Mouse (Mus musculus) midbrain, embryonic 15.5 days (tissue): Measurements from ENCODE around the gene Fam57a. TPM values are rescaled to one million over a fixed set of nuclear protein-coding genes. Genes with fewer than 3 reads are reported as not detected.
A peak's percentile ranks its signal among the peaks of the same experiment; 100 is the strongest.
"Not testable (repeated sequence)": the region's sequence is repeated elsewhere in the genome, so short reads cannot be mapped to it uniquely, and the experiment has no call there.

ENCODE experiments used
- ATAC-seq: fragments of 200-750 bp; cut with Nextera tagmentation; replicated peaks from 2 replicates; pipeline ENCODE4 v1.8.0; 2017; ENCODE audit warnings: moderate TSS enrichment
- H3K27ac ChIP-seq: fragments of 300-500 bp; sonication (generic); 2 replicates; pipeline ENCODE4 v1.5.1; 2015; ENCODE audit warnings: mild to moderate bottlenecking, inconsistent platforms
- H3K27me3 ChIP-seq: fragments of 300-500 bp; sonication (generic); replicated peaks from 2 replicates; pipeline ENCODE4 v1.6.1; 2015; ENCODE audit warnings: inconsistent platforms
- H3K36me3 ChIP-seq: fragments of 300-500 bp; sonication (generic); replicated peaks from 2 replicates; pipeline ENCODE4 v1.6.1; 2015; ENCODE audit warnings: inconsistent platforms
- H3K4me1 ChIP-seq: fragments of 300-500 bp; sonication (generic); 2 replicates; pipeline ENCODE4 v1.6.1; 2015; ENCODE audit warnings: inconsistent platforms
- H3K4me2 ChIP-seq: fragments of 300-500 bp; sonication (generic); 2 replicates; pipeline ENCODE4 v1.6.1; 2015; ENCODE audit warnings: inconsistent platforms, mild to moderate bottlenecking, moderate library complexity
- H3K4me3 ChIP-seq: fragments of 300-500 bp; sonication (generic); 2 replicates; pipeline ENCODE4 v1.5.1; 2015; ENCODE audit warnings: mild to moderate bottlenecking, inconsistent platforms
- H3K9ac ChIP-seq: fragments of 300-500 bp; sonication (generic); 2 replicates; pipeline ENCODE4 v1.6.1; 2015; ENCODE audit warnings: mild to moderate bottlenecking, inconsistent platforms
- H3K9me3 ChIP-seq: fragments of 300-500 bp; sonication (generic); 2 replicates; pipeline ENCODE4 v1.6.1; 2016; ENCODE audit warnings: inconsistent platforms
- WGBS: fragments of 180-500 bp; shearing (Covaris S2); methylation state at CpG from one replicate; pipeline ENCODE4 v1.1.7; 2015; ENCODE audit warnings: mixed read lengths; 5-methylcytosine and 5-hydroxymethylcytosine counted together
- polyA plus RNA-seq: library from polyadenylated mRNA; unstranded; fragments of >200 nt; fragmentation: Nextera tagmentation; extraction: Ambion mirVana; gene quantifications from 2 replicates; pipeline ENCODE4 v1.2.1, GENCODE M21; 2015

Fam57a gene
- polyA plus RNA-seq, 1 experiment from 2014 or later: 27.1 TPM

DNA sequence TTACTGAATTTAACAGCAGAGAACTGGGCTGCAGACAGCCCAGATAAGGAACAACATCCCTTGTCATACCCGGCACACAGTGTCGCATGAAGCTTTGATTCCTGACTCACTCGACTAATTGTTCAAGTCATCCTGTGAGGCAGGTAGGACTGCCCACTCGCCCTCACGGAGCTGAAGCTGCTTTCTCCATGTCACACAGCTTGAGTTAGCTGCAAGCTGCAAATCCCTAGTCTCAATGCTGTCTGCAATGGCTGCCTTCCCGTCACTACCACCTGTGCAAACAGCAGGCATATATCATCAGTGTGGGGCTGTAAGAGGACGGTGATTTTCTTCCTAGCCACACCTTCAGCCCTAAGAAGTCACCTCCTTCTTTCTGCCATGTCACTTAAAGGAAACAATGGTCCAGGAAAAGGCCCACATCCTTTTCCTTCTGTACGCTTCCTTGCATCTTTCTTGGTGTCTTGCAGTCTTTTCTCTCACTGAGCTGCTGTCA lies 17.6 kb downstream of the Fam57a start:
- H3K4me3 ChIP-seq: no peak overlapping the region
- WGBS: 43% methylated on average over 8 of the region's 8 CpGs
- H3K9ac ChIP-seq: no peak overlapping the region
- no peak overlapping the region for H3K27ac ChIP-seq
- no peaks in the 10 kb centered on the region for H3K36me3 ChIP-seq
- ATAC-seq: no peak
- H3K9me3 ChIP-seq: no peaks in the 10 kb centered on the region
- H3K4me1 ChIP-seq: 0 out of 2 replicates have a peak, but pooled peaks cover 5% of the 10 kb centered on the region
- no peak overlapping the region for H3K4me2 ChIP-seq
- H3K27me3 ChIP-seq: no peaks in the 10 kb centered on the region

- peaks cover 14% of the 10 kb centered on the region for H3K4me1 ChIP-seq
- ATAC-seq: peak; percentile 98
- WGBS: under 1% methylated on average over 62 of the region's 90 CpGs
- no peaks in the 10 kb centered on the region for H3K9me3 ChIP-seq
- peak overlapping the region; percentile 59 for H3K4me3 ChIP-seq
- H3K27ac ChIP-seq: peak overlapping the region; percentile 81
- peak overlapping the region; percentile 73 for H3K9ac ChIP-seq
- peak overlapping the region; percentile 61 for H3K4me2 ChIP-seq
- H3K36me3 ChIP-seq: no peaks in the 10 kb centered on the region
- no peaks in the 10 kb centered on the region for H3K27me3 ChIP-seq
These were observed 22.5 kb downstream of the Fam57a start for GRCm38 (mm10) chr11:76201761-76202674.

DNA sequence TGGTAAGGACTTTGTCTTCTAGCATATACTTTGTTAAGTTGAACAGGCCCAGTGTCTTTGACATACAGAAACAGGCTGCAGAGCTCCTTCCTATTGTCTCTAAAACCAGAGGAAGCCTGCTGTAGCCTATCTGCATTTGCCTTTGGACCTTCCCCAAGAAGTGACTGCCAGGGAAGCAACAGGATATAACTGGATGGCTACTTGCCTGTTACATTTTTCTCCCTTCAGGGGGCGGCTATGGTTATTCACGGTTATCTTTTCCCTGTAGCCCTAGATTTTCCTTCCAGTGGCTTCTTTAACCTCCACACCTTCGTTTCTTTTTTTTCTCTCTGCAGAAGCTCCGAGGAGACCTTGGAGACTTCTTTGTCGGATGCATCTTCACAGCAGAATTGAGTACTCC lies 27.3 kb downstream of the Fam57a start:
- Histone ChIP-seq H3K9me3 (no peaks in the 10 kb centered on the region), H3K4me1 (peaks cover 10% of the 10 kb centered on the region), H3K36me3 (peaks cover 19% of the 10 kb centered on the region; the same call in 1 of the 2 replicates), H3K27me3 (no peaks in the 10 kb centered on the region), H3K9ac (no peak overlapping the region), H3K4me2 (no peak overlapping the region), H3K4me3 (no peak overlapping the region), H3K27ac (no peak overlapping the region)
- ATAC-seq: no peak
- 85% methylated on average over 5 of the region's 5 CpGs for WGBS

DNA sequence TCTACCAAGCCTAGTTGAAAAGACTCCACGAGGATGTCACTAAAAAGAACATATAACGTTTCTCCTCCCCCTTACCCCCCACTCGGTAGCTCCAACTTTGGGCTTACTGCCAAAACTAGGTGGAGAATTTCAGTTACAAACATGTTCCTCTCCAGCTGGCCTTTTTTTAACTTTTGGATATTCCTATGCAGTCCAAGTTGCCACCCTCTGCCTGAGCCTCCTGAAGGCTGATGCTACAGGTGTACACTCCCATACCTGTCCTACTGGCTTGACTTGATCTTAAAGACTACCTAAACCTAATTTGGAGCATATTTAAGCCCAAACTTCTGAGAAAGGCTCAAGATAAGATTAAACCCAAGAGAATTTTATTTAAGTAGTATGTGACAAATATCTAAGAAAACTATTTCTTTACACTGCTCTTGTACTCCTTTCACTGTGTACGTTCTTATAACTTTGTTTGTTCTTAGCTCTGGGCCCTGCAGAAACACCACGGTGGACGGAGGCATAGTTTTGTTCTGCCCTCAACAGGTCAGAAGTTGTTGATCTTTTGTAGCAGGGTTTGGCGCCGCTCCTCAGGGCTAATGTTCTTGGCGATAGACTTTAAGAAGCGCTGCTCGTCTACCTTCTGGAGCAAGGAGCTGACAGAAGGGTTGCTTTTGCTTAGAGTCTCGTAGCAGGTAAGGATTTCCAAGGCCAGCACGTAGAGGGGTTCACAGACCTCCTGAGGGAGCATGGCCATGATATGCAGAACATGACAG lies 30.9 kb downstream of the Fam57a start:
- H3K36me3 ChIP-seq: peaks cover 29% of the 10 kb centered on the region
- ATAC-seq: no peak
- H3K9ac ChIP-seq: no peak overlapping the region
- no peaks in the 10 kb centered on the region for H3K9me3 ChIP-seq
- H3K4me2 ChIP-seq: no peak overlapping the region
- 90% methylated on average over 13 of the region's 13 CpGs for WGBS
- no peak overlapping the region for H3K27ac ChIP-seq
- H3K27me3 ChIP-seq: no peaks in the 10 kb centered on the region
- no peak overlapping the region for H3K4me3 ChIP-seq
- H3K4me1 ChIP-seq: no peaks in the 10 kb centered on the region

- peaks cover 29% of the 10 kb centered on the region for H3K36me3 ChIP-seq
These were observed 32.1 kb downstream of the Fam57a start for GRCm38 (mm10) chr11:76211595-76211994.

DNA sequence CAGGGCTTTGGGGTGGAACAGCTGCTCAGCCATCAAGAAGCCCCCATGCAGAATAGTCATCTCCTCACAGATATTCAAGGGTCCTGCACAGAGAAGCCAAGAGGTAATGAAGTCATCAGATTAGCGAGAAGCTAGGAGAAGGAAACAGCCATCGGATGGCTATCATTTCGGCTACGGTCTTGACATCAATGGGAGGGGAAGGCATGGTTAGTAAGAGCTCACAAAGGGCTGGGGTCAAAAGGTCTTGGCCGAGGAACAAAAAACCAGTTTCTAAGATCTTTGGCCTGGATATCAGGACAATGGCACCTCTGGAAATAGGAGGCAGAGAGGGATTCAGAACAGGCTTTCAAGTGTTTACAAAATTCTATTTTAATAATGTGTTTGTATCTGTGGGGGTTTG lies 34.4 kb downstream of the Fam57a start:
- Histone ChIP-seq H3K4me3 (no peak overlapping the region), H3K4me2 (no peak overlapping the region), H3K9me3 (no peaks in the 10 kb centered on the region), H3K27ac (no peak overlapping the region), H3K9ac (no peak overlapping the region), H3K4me1 (peaks cover 10% of the 10 kb centered on the region), H3K27me3 (no peaks in the 10 kb centered on the region), H3K36me3 (peaks cover 16% of the 10 kb centered on the region)
- ATAC-seq: no peak
- 25% methylated on average over 5 of the region's 5 CpGs for WGBS

More at GRCm38 (mm10) chr11:76211595-76211994, 32.1 kb downstream of the Fam57a start:
- H3K9me3 ChIP-seq, H3K4me3 ChIP-seq, H3K4me1 ChIP-seq, H3K27ac ChIP-seq, ATAC-seq, H3K4me2 ChIP-seq, H3K27me3 ChIP-seq, H3K9ac ChIP-seq: not testable (repeated sequence)
- 96% methylated on average over 6 of the region's 6 CpGs for WGBS

DNA sequence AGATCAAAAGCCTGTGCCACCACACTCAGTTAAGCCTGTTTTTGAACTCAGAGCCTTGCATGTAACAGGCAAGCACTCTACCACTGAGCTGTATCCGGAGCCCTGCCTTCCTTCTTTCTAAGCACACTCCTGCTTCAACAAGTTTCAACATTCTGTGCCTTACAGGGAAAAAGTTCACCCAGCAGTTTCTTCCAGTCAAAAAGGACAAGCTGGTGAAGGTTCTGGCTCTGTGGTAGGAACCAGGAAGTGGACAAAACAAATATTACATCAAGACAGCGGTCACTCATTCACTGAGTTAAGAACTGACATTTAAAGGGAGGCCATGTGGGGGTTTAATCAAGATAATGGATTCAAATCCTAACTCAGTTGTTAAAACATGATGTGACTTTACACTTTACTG lies 35.5 kb downstream of the Fam57a start:
- Histone ChIP-seq H3K4me2 (no peak overlapping the region), H3K9me3 (no peaks in the 10 kb centered on the region), H3K4me1 (peaks cover 10% of the 10 kb centered on the region), H3K4me3 (no peak overlapping the region), H3K27ac (no peak overlapping the region), H3K9ac (no peak overlapping the region), H3K27me3 (no peaks in the 10 kb centered on the region), H3K36me3 (peaks cover 13% of the 10 kb centered on the region)
- 82% methylated on average over 2 of the region's 2 CpGs for WGBS
- ATAC-seq: no peak

- Histone ChIP-seq H3K27me3 (no peaks in the 10 kb centered on the region), H3K4me3 (peak overlapping the region; percentile 89; the same call in 1 of the 2 replicates), H3K4me2 (peak overlapping the region; percentile 65), H3K27ac (no peak overlapping the region), H3K9me3 (no peaks in the 10 kb centered on the region), H3K36me3 (peaks cover 14% of the 10 kb centered on the region), H3K9ac (no peak overlapping the region), H3K4me1 (peaks cover 10% of the 10 kb centered on the region)
- 97% methylated on average over 5 of the region's 5 CpGs for WGBS
- no peak for ATAC-seq
These were observed 36.6 kb downstream of the Fam57a start for GRCm38 (mm10) chr11:76216049-76216540.

GRCm38 (mm10) chr11:76216681-76217389 lies 37.4 kb downstream of the Fam57a start:
- Histone ChIP-seq H3K4me2 (peak overlapping the region; percentile 65), H3K36me3 (peaks cover 15% of the 10 kb centered on the region), H3K27me3 (no peaks in the 10 kb centered on the region), H3K27ac (peak overlapping the region; percentile 91), H3K4me3 (peak overlapping the region; percentile 89), H3K4me1 (peaks cover 10% of the 10 kb centered on the region), H3K9ac (peak overlapping the region; percentile 96), H3K9me3 (no peaks in the 10 kb centered on the region)
- peak; percentile 65 for ATAC-seq
- 2% methylated on average over 33 of the region's 33 CpGs for WGBS

- Histone ChIP-seq H3K27ac (peak within 1 kb of the TSS; percentile 91), H3K36me3 (peaks cover 10% of the 10 kb centered on the region; the same call in 1 of the 2 replicates), H3K9ac (peak within 1 kb of the TSS; percentile 96), H3K9me3 (no peaks in the 10 kb centered on the region), H3K27me3 (no peaks in the 10 kb centered on the region), H3K4me3 (peak within 1 kb of the TSS; percentile 89), H3K4me1 (peaks cover 10% of the 10 kb centered on the region), H3K4me2 (peak within 1 kb of the TSS; percentile 65)
- peak; percentile 99 for ATAC-seq
- under 1% methylated on average over 35 of the region's 35 CpGs for WGBS
These were observed 37.9 kb downstream of the Fam57a start, which contains the start of the genes Dbil5 and Gemin4 for GRCm38 (mm10) chr11:76217390-76217800. TSS of gene Dbil5 (plus strand) at chr11:76217608. TSS of gene Gemin4 (minus strand) at chr11:76217664.

GRCm38 (mm10) chr11:76224631-76225030 lies 45.2 kb downstream of the Fam57a start:
- Histone ChIP-seq H3K27ac (no peak overlapping the region), H3K4me2 (no peak overlapping the region), H3K27me3 (no peaks in the 10 kb centered on the region), H3K9me3 (no peaks in the 10 kb centered on the region), H3K4me1 (no peaks in the 10 kb centered on the region), H3K9ac (no peak overlapping the region), H3K36me3 (peaks cover 9% of the 10 kb centered on the region; the same call in 1 of the 2 replicates), H3K4me3 (no peak overlapping the region)
- WGBS: 93% methylated on average over 5 of the region's 5 CpGs
- ATAC-seq: no peak
